In the genomic region with DNA sequence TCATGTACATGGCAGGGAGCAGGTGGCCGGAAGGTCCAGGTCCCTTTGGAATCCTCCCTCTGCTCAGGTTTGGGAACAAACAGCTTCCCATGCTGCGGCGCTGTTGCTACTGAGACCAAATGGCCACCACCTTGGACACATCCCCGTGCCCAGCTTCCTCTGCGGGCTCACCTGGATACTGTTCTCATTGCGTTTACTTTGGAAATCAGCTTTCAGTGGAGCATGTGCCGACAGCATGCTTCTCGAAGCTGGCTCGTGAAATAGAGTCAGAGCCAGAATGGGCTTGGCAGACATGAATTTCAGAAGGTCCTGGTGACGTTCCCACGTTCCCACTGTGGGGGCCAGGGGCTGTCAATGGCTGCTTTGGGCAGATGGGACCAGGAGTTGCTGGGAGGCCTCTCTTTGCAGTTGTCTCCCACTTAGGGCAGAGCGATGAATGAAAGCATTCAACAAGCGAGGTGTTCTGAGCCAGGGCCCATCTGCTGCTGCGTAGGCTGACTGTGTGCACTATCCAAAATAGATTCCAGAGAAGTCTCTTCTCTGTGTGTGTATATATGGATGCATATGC, we compare ENCODE assay signal across 23 mouse cellular contexts.
DNase-seq lines count a peak whose midpoint lies in the region; ATAC-seq and TF ChIP-seq lines count a peak whose summit lies in the region.
"Had no signal": no experiment of that assay in that cellular context is flagged by ENCODE, and none has a peak within 500 bp of the region (broad histone marks: within the 10 kb centered on the region; RNA-seq: fewer than 3 reads in every experiment).

No protein-coding gene starts in this region.

- H3K4me3 ChIP-seq in forebrain, embryonic 15.5 days = no peak overlapping the region
- H3K4me3 ChIP-seq in forebrain, embryonic 12.5 days (replicated peaks) = no peak overlapping the region
- H3K4me3 ChIP-seq in left cerebral cortex, adult 2 months = no peak overlapping the region
- H3K4me3 ChIP-seq in forebrain, postnatal 0 days (ENCODE audit: low read depth, low read length) = no peak overlapping the region
- no peak overlapping the region for H3K4me3 ChIP-seq in lung, postnatal 0 days (ENCODE audit: low read depth, low read length)
- no peak overlapping the region for H3K4me3 ChIP-seq in midbrain, embryonic 15.5 days
- H3K4me3 ChIP-seq: embryonic facial prominence, embryonic 13.5 days; heart, embryonic 10.5 days; hindbrain, embryonic 13.5 days; liver, embryonic 15.5 days; megakaryocyte, embryonic 14.5 days; stomach, embryonic 15.5 days had no signal

- TF ChIP-seq EP300 in lung, postnatal 0 days (IDR thresholded peaks at IDR 0.05) = no peak

- peak; percentile 14 to 30 for DNase-seq in left cerebral cortex, postnatal 36 days (ENCODE audit: low spot score in 2 of 2)
- DNase-seq in left cerebral cortex, adult 2 months (ENCODE audit: extremely low spot score in 1 of 2, low spot score in 2 of 2) = no peak
- DNase-seq in forebrain, postnatal 0 days = peak; percentile 65
- DNase-seq in lung, postnatal 0 days (ENCODE audit: low spot score) = no peak
- DNase-seq: adrenal gland, postnatal 14 days; gastrocnemius, postnatal 25 days; heart, postnatal 14 days; lung, postnatal 14 days; right cerebral cortex, adult 18-20 months; thymus, postnatal 14 days had no signal

- intact Hi-C loops in left cerebral cortex, postnatal 36 days (cut with DNase I) = no loop called here
- intact Hi-C loops in left cerebral cortex, adult 2 months (cut with DNase I) = no loop called here

- H3K4me1 ChIP-seq in forebrain, embryonic 15.5 days = peaks cover 17% of the 10 kb centered on the region
- H3K4me1 ChIP-seq in forebrain, embryonic 12.5 days = peaks cover 7% of the 10 kb centered on the region
- H3K4me1 ChIP-seq in forebrain, postnatal 0 days (ENCODE audit: insufficient read depth) = peaks cover 3% of the 10 kb centered on the region
- H3K4me1 ChIP-seq in lung, postnatal 0 days (ENCODE audit: insufficient read depth, low read depth, low read length) = peaks cover 2% of the 10 kb centered on the region; the same call in 1 of the 2 replicates
- no peaks in the 10 kb centered on the region for H3K4me1 ChIP-seq in midbrain, embryonic 15.5 days
- H3K4me1 ChIP-seq: liver, embryonic 15.5 days had no signal

- H3K27me3 ChIP-seq in forebrain, embryonic 15.5 days = no peaks in the 10 kb centered on the region
- no peaks in the 10 kb centered on the region for H3K27me3 ChIP-seq in forebrain, embryonic 12.5 days
- H3K27me3 ChIP-seq in forebrain, postnatal 0 days (ENCODE audit: insufficient read depth, low read length) = no peaks in the 10 kb centered on the region
- no peaks in the 10 kb centered on the region for H3K27me3 ChIP-seq in lung, postnatal 0 days (replicated peaks; ENCODE audit: insufficient read depth, low read length)
- no peaks in the 10 kb centered on the region for H3K27me3 ChIP-seq in midbrain, embryonic 15.5 days (replicated peaks)
- H3K27me3 ChIP-seq: embryonic facial prominence, embryonic 13.5 days; hindbrain, embryonic 13.5 days; liver, embryonic 15.5 days; Patski; stomach, embryonic 15.5 days had no signal

- no peak overlapping the region for H3K4me2 ChIP-seq in forebrain, embryonic 15.5 days (replicated peaks)
- no peak overlapping the region for H3K4me2 ChIP-seq in forebrain, embryonic 12.5 days
- no peak overlapping the region for H3K4me2 ChIP-seq in forebrain, postnatal 0 days (ENCODE audit: low read depth)
- H3K4me2 ChIP-seq in lung, postnatal 0 days (replicated peaks; ENCODE audit: low read depth, low read length) = no peak overlapping the region
- no peak overlapping the region for H3K4me2 ChIP-seq in midbrain, embryonic 15.5 days
- H3K4me2 ChIP-seq: embryonic facial prominence, embryonic 13.5 days; hindbrain, embryonic 13.5 days; liver, embryonic 15.5 days; stomach, embryonic 15.5 days had no signal

- peak; percentile 57 for ATAC-seq in forebrain, embryonic 15.5 days (replicated peaks)
- ATAC-seq in forebrain, embryonic 12.5 days (ENCODE audit: low FRiP score) = no peak
- ATAC-seq in forebrain, postnatal 0 days = peak; percentile 86
- no peak for ATAC-seq in lung, postnatal 0 days
- ATAC-seq in midbrain, embryonic 15.5 days (replicated peaks) = no peak
- ATAC-seq: activated CD4-positive, CD25-positive, alpha-beta regulatory T cell, adult 4 months; intestine, postnatal 0 days; Patski had no signal

- 81% methylated on average over 14 of the region's 14 CpGs for WGBS in forebrain, embryonic 15.5 days
- 92% methylated on average over 14 of the region's 14 CpGs for WGBS in forebrain, embryonic 12.5 days
- 66% methylated on average over 14 of the region's 14 CpGs for WGBS in forebrain, postnatal 0 days
- 78% methylated on average over 14 of the region's 14 CpGs for WGBS in lung, postnatal 0 days
- WGBS in midbrain, embryonic 15.5 days = 87% methylated on average over 14 of the region's 14 CpGs

- no peak overlapping the region for H3K9ac ChIP-seq in forebrain, embryonic 15.5 days (replicated peaks)
- no peak overlapping the region for H3K9ac ChIP-seq in forebrain, embryonic 12.5 days
- no peak overlapping the region for H3K9ac ChIP-seq in forebrain, postnatal 0 days
- H3K9ac ChIP-seq in lung, postnatal 0 days (replicated peaks; ENCODE audit: low read depth) = no peak overlapping the region
- no peak overlapping the region for H3K9ac ChIP-seq in midbrain, embryonic 15.5 days
- H3K9ac ChIP-seq: embryonic facial prominence, embryonic 13.5 days; hindbrain, embryonic 13.5 days; liver, embryonic 15.5 days; stomach, embryonic 15.5 days had no signal

- no peak for TF ChIP-seq CTCF in left cerebral cortex, adult 2 months (IDR thresholded peaks at IDR 0.05)
- TF ChIP-seq CTCF in forebrain, postnatal 0 days (IDR thresholded peaks at IDR 0.05; ENCODE audit: low read depth) = no peak
- TF ChIP-seq CTCF in lung, postnatal 0 days (IDR thresholded peaks at IDR 0.05) = no peak

- H3K36me3 ChIP-seq in forebrain, embryonic 15.5 days = no peaks in the 10 kb centered on the region
- H3K36me3 ChIP-seq in forebrain, embryonic 12.5 days (replicated peaks) = no peaks in the 10 kb centered on the region
- no peaks in the 10 kb centered on the region for H3K36me3 ChIP-seq in forebrain, postnatal 0 days (ENCODE audit: insufficient read depth)
- no peaks in the 10 kb centered on the region for H3K36me3 ChIP-seq in lung, postnatal 0 days (ENCODE audit: insufficient read depth, low read length)
- H3K36me3 ChIP-seq in midbrain, embryonic 15.5 days (replicated peaks) = no peaks in the 10 kb centered on the region
- H3K36me3 ChIP-seq: embryonic facial prominence, embryonic 13.5 days; heart, embryonic 10.5 days; hindbrain, embryonic 13.5 days; liver, embryonic 15.5 days; stomach, embryonic 15.5 days had no signal

- no peaks in the 10 kb centered on the region for H3K9me3 ChIP-seq in forebrain, embryonic 15.5 days
- no peaks in the 10 kb centered on the region for H3K9me3 ChIP-seq in forebrain, embryonic 12.5 days
- no peaks in the 10 kb centered on the region for H3K9me3 ChIP-seq in forebrain, postnatal 0 days (ENCODE audit: low read length)
- no peaks in the 10 kb centered on the region for H3K9me3 ChIP-seq in lung, postnatal 0 days (ENCODE audit: low read length)
- no peaks in the 10 kb centered on the region for H3K9me3 ChIP-seq in midbrain, embryonic 15.5 days
- H3K9me3 ChIP-seq: embryonic facial prominence, embryonic 13.5 days; heart, embryonic 10.5 days; hindbrain, embryonic 13.5 days; liver, embryonic 15.5 days; stomach, embryonic 15.5 days had no signal

- no peak overlapping the region for H3K27ac ChIP-seq in forebrain, embryonic 15.5 days (replicated peaks)
- H3K27ac ChIP-seq in forebrain, embryonic 12.5 days = no peak overlapping the region
- no peak overlapping the region for H3K27ac ChIP-seq in left cerebral cortex, adult 2 months
- no peak overlapping the region for H3K27ac ChIP-seq in forebrain, postnatal 0 days (ENCODE audit: low read depth, low read length)
- H3K27ac ChIP-seq in lung, postnatal 0 days (ENCODE audit: low read length) = no peak overlapping the region
- no peak overlapping the region for H3K27ac ChIP-seq in midbrain, embryonic 15.5 days
- H3K27ac ChIP-seq: embryonic facial prominence, embryonic 13.5 days; heart, embryonic 10.5 days; hindbrain, embryonic 13.5 days; kidney, postnatal 0 days; liver, embryonic 15.5 days; stomach, embryonic 15.5 days had no signal

Comparison
In these comparisons a context has a peak if more than half of its experiments do, and no peak if none do; other contexts are left out.
1. ATAC-seq: peak in forebrain, embryonic 15.5 days (single experiment) and forebrain, postnatal 0 days (single experiment); none in forebrain, embryonic 12.5 days (single experiment), lung, postnatal 0 days (single experiment) and midbrain, embryonic 15.5 days (single experiment).
2. DNase-seq: peak in left cerebral cortex, postnatal 36 days (2 of 2) and forebrain, postnatal 0 days (single experiment); none in left cerebral cortex, adult 2 months (0 of 2) and lung, postnatal 0 days (single experiment).